Mouse (Mus musculus): ENCODE measurements around the gene C8b. TPM values are rescaled to one million over a fixed set of nuclear protein-coding genes. Genes with fewer than 3 reads are reported as not detected.

Gene C8b
- not detected for total RNA-seq (2023)

GRCm38 (mm10) chr4:104766065-104766464 lies at the start of gene C8b:
Gene C8b (plus strand): TSS chr4:104766317.

Other genes starting within 250 kb of the C8b start
- not detected for gene Gm17662, start 91.0 kb downstream of the C8b start, total RNA-seq (2023)
- not detected for gene C8a, start 110.1 kb downstream of the C8b start, total RNA-seq (2023)
- not detected for gene Fyb2, start 147.1 kb downstream of the C8b start, total RNA-seq (2023)